Mouse (Mus musculus) heart, postnatal 0 days (tissue): Measurements from ENCODE around the gene Cacna2d2. TPM values are rescaled to one million over a fixed set of nuclear protein-coding genes. Genes with fewer than 3 reads are reported as not detected.

ENCODE experiments used
- ATAC-seq: fragments of 200-750 bp; cut with Nextera tagmentation; 2 replicates; pipeline ENCODE4 v1.8.0; 2017; ENCODE audit warnings: low read depth, moderate number of reproducible peaks, moderate library complexity; ENCODE audit not compliant: insufficient read depth
- DNase-seq: peaks from one replicate; pipeline ENCODE4 v3.0.0-alpha.2; 2016; ENCODE audit warnings: low spot score
- H3K27ac ChIP-seq: fragments of 300-500 bp; sonication (generic); 2 replicates; pipeline ENCODE4 v1.5.1; 2014; ENCODE audit warnings: low read depth, mild to moderate bottlenecking
- H3K27me3 ChIP-seq: fragments of 300-500 bp; sonication (generic); 2 replicates; pipeline ENCODE4 v1.6.1; 2014; ENCODE audit warnings: low read length, mixed read lengths; ENCODE audit not compliant: control insufficient read depth, insufficient read depth
- H3K36me3 ChIP-seq: fragments of 300-500 bp; sonication (generic); replicated peaks from 2 replicates; pipeline ENCODE4 v1.6.1; 2014; ENCODE audit warnings: low read length, mixed read lengths; ENCODE audit not compliant: control insufficient read depth, insufficient read depth
- H3K4me1 ChIP-seq: fragments of 300-500 bp; sonication (generic); 2 replicates; pipeline ENCODE4 v1.6.1; 2014; ENCODE audit warnings: antibody characterized with exemption; ENCODE audit not compliant: control insufficient read depth, insufficient read depth
- H3K4me2 ChIP-seq: fragments of 300-500 bp; sonication (generic); 2 replicates; pipeline ENCODE4 v1.6.1; 2014; ENCODE audit warnings: low read depth, mild to moderate bottlenecking, low read length, moderate library complexity
- H3K4me3 ChIP-seq: fragments of 300-500 bp; sonication (generic); 2 replicates; pipeline ENCODE4 v1.5.1; 2014; ENCODE audit warnings: low read depth, low read length
- H3K9ac ChIP-seq: fragments of 300-500 bp; sonication (generic); replicated peaks from 2 replicates; pipeline ENCODE4 v1.6.1; 2014; ENCODE audit warnings: low read depth, low read length, mixed read lengths
- H3K9me3 ChIP-seq: fragments of 300-500 bp; sonication (generic); replicated peaks from 2 replicates; pipeline ENCODE4 v1.6.1; 2016; ENCODE audit warnings: low read length; ENCODE audit not compliant: control insufficient read depth
- CTCF ChIP-seq: IDR thresholded peaks from 2 replicates; pipeline ENCODE4 v1.5.1; 2016; ENCODE audit warnings: antibody characterized with exemption, control low read depth, low read depth
- EP300 ChIP-seq: IDR thresholded peaks from 2 replicates; pipeline ENCODE4 v1.6.1; 2016; ENCODE audit warnings: antibody characterized with exemption, low read depth
- WGBS: fragments of 180-500 bp; shearing (Covaris S2); extraction: QIAGEN DNeasy Blood & Tissue Kit; methylation state at CpG from one replicate; pipeline ENCODE4 v1.1.7; 2014; 5-methylcytosine and 5-hydroxymethylcytosine counted together
- polyA plus RNA-seq: library from polyadenylated mRNA; unstranded; fragments of >200 nt; fragmentation: Nextera tagmentation; extraction: Ambion mirVana; gene quantifications from 2 replicates; pipeline ENCODE4 v1.2.1, GENCODE M21; 2015
- total RNA-seq: library from RNA; depleted of rRNA; stranded (reverse); fragments of >200 nt; gene quantifications from 2 replicates; pipeline ENCODE4 v1.2.3, GENCODE M21; 2014; ENCODE audit warnings: low replicate concordance

Cacna2d2 gene
- total and polyA plus RNA-seq, 2 experiments from 2014 or later = 1.1 to 34.8 TPM

DNA sequence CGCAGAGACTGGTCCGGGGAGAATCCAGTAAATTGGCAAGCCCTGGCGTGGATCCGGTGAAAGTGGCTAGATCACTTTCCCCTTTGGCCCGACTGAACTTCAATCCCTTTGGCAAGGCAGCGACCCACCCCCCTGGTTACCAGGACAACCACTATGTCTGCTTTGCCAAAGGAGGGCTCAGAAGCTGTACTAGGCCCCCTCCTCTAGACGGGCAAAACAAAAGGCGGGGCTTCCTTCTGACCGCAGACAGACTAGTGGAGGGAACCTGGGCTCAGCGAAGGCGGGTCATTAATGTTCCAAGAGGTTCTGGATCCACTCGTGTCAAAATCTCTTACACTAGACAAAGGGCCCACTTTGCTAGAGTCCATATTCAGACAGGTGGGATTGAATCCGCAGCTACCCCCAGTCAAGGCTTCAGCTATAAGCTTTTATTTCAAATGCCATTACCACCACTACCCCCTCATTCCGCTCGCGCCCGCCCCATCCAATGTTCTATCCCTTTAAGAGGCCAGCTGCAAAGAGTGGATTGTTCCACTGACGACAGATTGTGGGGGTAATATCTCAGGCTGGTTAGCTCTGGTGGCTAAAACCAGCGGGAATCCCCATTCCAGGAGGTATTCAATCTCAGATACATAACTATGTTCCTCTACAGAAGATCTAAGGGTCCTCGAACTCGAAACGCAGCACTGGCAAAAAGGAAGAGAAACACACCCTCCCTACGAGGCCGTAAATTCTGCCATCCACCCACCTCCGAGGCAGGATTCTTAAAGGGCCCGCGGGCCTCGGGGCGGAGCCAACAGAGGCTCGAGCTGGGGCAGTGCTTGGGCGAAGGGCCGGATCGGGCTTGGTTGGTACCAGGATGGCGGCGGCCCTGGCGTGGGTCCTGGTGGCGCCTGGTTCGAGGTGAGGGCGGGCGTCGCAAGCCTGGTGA is 169.2 kb downstream of the Cacna2d2 start:
- 2% methylated on average over 41 of the region's 41 CpGs for WGBS
- Histone ChIP-seq H3K9me3 (no peaks in the 10 kb centered on the region), H3K27ac (peak overlapping the region; percentile 90), H3K4me2 (peak overlapping the region; percentile 76), H3K9ac (peak overlapping the region; percentile 77), H3K27me3 (no peaks in the 10 kb centered on the region), H3K4me1 (peaks cover 28% of the 10 kb centered on the region), H3K4me3 (peak overlapping the region; percentile 76), H3K36me3 (peaks cover 27% of the 10 kb centered on the region)
- ATAC-seq = peak; percentile 79
- DNase-seq = peak; percentile 85
- TF ChIP-seq EP300 (peak; percentile 95), CTCF (no peak)

- no peak for DNase-seq
- peaks cover 27% of the 10 kb centered on the region for H3K36me3 ChIP-seq
- no peaks in the 10 kb centered on the region for H3K9me3 ChIP-seq
These were observed 169.9 kb downstream of the Cacna2d2 start for GRCm38 (mm10) chr9:107569270-107569669.

GRCm38 (mm10) chr9:107570016-107570415 is 170.6 kb downstream of the Cacna2d2 start:
- DNase-seq (no peak), ATAC-seq (no peak)
- no peaks in the 10 kb centered on the region for H3K27me3 ChIP-seq
- TF ChIP-seq CTCF (no peak; the same call in 1 of the 2 replicates), EP300 (no peak)
- WGBS = 52% methylated on average over 13 of the region's 13 CpGs
- H3K4me1 ChIP-seq = peaks cover 21% of the 10 kb centered on the region
- H3K9ac ChIP-seq = peak overlapping the region; percentile 77
- H3K9me3 ChIP-seq = no peaks in the 10 kb centered on the region
- peaks cover 27% of the 10 kb centered on the region for H3K36me3 ChIP-seq
- H3K4me3 ChIP-seq = peak overlapping the region; percentile 76
- H3K27ac ChIP-seq = peak overlapping the region; percentile 90
- peak overlapping the region; percentile 76 for H3K4me2 ChIP-seq

More at GRCm38 (mm10) chr9:107569270-107569669, 169.9 kb downstream of the Cacna2d2 start:
- no peak for TF ChIP-seq CTCF
- TF ChIP-seq EP300 = no peak
- Histone ChIP-seq H3K27ac (peak overlapping the region; percentile 90), H3K4me2 (peak overlapping the region; percentile 76), H3K4me3 (peak overlapping the region; percentile 76), H3K4me1 (peaks cover 21% of the 10 kb centered on the region), H3K9ac (peak overlapping the region; percentile 77), H3K27me3 (no peaks in the 10 kb centered on the region)
- 1% methylated on average over 22 of the region's 23 CpGs for WGBS
- ATAC-seq = peak; percentile 24

DNA sequence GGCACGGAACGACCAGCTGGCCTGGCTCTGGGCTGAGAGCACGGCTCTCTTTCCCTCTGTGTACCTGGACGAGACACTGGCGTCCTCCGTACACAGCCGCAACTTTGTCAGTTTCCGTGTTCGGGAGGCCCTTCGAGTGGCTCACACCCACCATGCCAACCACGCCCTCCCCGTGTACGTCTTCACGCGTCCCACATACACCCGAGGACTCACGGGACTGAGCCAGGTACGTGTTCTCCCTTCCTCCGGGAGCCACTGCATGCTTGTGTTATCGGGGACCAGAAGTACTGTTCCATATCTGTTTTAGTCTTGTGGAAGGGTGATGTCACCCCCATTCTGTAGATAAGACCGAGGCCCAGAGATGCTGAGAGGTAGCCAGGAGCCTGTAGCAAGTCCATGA is 171.4 kb downstream of the Cacna2d2 start:
- WGBS = 33% methylated on average over 21 of the region's 21 CpGs
- Histone ChIP-seq H3K4me2 (peak overlapping the region; percentile 76), H3K9ac (no peak overlapping the region), H3K9me3 (no peaks in the 10 kb centered on the region), H3K4me1 (peaks cover 21% of the 10 kb centered on the region), H3K4me3 (peak overlapping the region; percentile 76), H3K27ac (peak overlapping the region; percentile 56; the same call in 1 of the 2 replicates), H3K27me3 (no peaks in the 10 kb centered on the region), H3K36me3 (peaks cover 27% of the 10 kb centered on the region)
- TF ChIP-seq CTCF (no peak), EP300 (no peak)
- no peak for ATAC-seq
- no peak for DNase-seq

DNA sequence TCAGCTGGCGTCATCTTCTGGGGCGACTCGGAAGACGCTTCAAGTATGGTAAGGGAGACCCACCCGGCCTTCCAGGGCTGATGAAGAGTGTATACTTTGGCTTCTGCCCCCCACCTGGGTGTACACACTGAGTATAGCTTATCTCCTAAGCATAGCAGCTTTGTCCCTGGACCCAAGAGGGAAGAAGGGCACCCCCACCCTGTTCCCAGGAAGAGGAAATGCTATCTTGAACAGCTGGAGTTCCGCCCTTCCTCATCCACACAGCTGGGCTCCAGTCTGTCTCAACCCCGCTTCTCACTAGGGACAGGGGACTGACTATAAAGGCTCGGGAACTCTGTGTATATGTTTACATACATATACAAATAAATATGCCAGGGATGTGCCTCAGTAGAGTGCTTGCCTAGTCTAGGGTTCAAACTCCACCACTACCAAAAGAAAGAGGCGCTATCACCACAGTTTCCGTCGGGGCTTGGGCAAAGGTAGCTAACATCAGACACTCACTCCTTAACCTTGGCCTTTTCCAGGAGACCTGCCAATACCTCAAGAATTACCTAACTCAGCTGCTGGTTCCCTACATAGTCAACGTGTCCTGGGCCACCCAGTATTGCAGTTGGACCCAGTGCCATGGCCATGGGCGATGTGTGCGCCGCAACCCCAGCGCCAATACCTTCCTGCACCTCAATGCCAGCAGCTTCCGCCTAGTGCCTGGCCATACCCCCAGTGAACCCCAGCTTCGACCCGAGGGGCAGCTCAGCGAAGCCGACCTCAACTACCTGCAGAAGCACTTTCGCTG is 172.3 kb downstream of the Cacna2d2 start:
- TF ChIP-seq CTCF = no peak
- no peak for TF ChIP-seq EP300
- peak overlapping the region; percentile 76 for H3K4me3 ChIP-seq
- DNase-seq = no peak
- H3K4me2 ChIP-seq = peak overlapping the region; percentile 76
- 82% methylated on average over 22 of the region's 22 CpGs for WGBS
- peaks cover 27% of the 10 kb centered on the region for H3K36me3 ChIP-seq
- H3K9me3 ChIP-seq = no peaks in the 10 kb centered on the region
- no peak for ATAC-seq
- H3K4me1 ChIP-seq = peaks cover 25% of the 10 kb centered on the region
- peak overlapping the region; percentile 56 for H3K27ac ChIP-seq
- no peak overlapping the region; the same call in 1 of the 2 replicates for H3K9ac ChIP-seq
- H3K27me3 ChIP-seq = no peaks in the 10 kb centered on the region
